Mouse (Mus musculus) kidney, postnatal 4 days (tissue): ENCODE results near the gene Angptl3.

Experiments
- DNase-seq, 2 experiments: peaks; one replicate each; pipeline ENCODE4 v3.0.0; 2021; ENCODE audit warnings: mixed read lengths in 2 of 2

Gene Angptl3

GRCm38 (mm10) chr4:99030686-99031085 is at the start of gene Angptl3:
Gene Angptl3 (plus strand): TSS chr4:99030954.
- no peak for DNase-seq

GRCm38 (mm10) chr4:98984701-98985100 is 46.1 kb upstream of the Angptl3 start:
- no peak for DNase-seq

- no peak for DNase-seq
These were observed 37.3 kb upstream of the Angptl3 start for GRCm38 (mm10) chr4:98993491-98993890.

GRCm38 (mm10) chr4:99005574-99005973 is 25.2 kb upstream of the Angptl3 start:
- DNase-seq: no peak

- no peak for DNase-seq
These were observed 24.4 kb upstream of the Angptl3 start for GRCm38 (mm10) chr4:99006319-99006718.

- DNase-seq: no peak
These were observed 19.7 kb upstream of the Angptl3 start for GRCm38 (mm10) chr4:99011039-99011438.

GRCm38 (mm10) chr4:99022221-99022620 is 8.5 kb upstream of the Angptl3 start:
- no peak for DNase-seq

GRCm38 (mm10) chr4:99028377-99028776 is 2.4 kb upstream of the Angptl3 start:
- DNase-seq: no peak

- peak in 1 of 2 experiments; percentile 20 for DNase-seq
These were observed 2.2 kb downstream of the Angptl3 start for GRCm38 (mm10) chr4:99032921-99033320.

GRCm38 (mm10) chr4:99044854-99045253 is 14.1 kb downstream of the Angptl3 start:
- DNase-seq: no peak

- DNase-seq: no peak
These were observed 15.7 kb downstream of the Angptl3 start for GRCm38 (mm10) chr4:99046471-99046870.

- DNase-seq: no peak
These were observed 17.8 kb downstream of the Angptl3 start for GRCm38 (mm10) chr4:99048581-99048980.

GRCm38 (mm10) chr4:99064524-99064923 is 33.8 kb downstream of the Angptl3 start:
- DNase-seq: peak; percentile 22 to 45

- DNase-seq: no peak
These were observed 38.1 kb downstream of the Angptl3 start for GRCm38 (mm10) chr4:99068806-99069205.

- no peak for DNase-seq
These were observed 47.3 kb downstream of the Angptl3 start for GRCm38 (mm10) chr4:99078005-99078404.

GRCm38 (mm10) chr4:99081169-99081568 is 50.4 kb downstream of the Angptl3 start:
- no peak for DNase-seq

- no peak for DNase-seq
These were observed 53.1 kb downstream of the Angptl3 start for GRCm38 (mm10) chr4:99083862-99084261.

- no peak for DNase-seq
These were observed 57.2 kb downstream of the Angptl3 start for GRCm38 (mm10) chr4:99087760-99088485.

- no peak for DNase-seq
These were observed 60.5 kb downstream of the Angptl3 start for GRCm38 (mm10) chr4:99091151-99091701.

- no peak for DNase-seq
These were observed 61.0 kb downstream of the Angptl3 start for GRCm38 (mm10) chr4:99091777-99092176.
